Mouse (Mus musculus) heart, embryonic 10.5 days (tissue): ENCODE data around the gene 2310057M21Rik. TPM values are rescaled to one million over a fixed set of nuclear protein-coding genes. Genes with fewer than 3 reads are reported as not detected.
A peak's percentile ranks its signal among the peaks of the same experiment; 100 is the strongest.

Experiments
- DNase-seq: peaks from one replicate; pipeline ENCODE4 v3.0.0-alpha.2; 2017; ENCODE audit warnings: low spot score
- H3K27ac ChIP-seq: fragments of 300-500 bp; sonication (generic); 2 replicates; pipeline ENCODE4 v1.5.1; 2016; ENCODE audit warnings: mild to moderate bottlenecking
- H3K27me3 ChIP-seq: fragments of 300-500 bp; sonication (generic); 2 replicates; pipeline ENCODE4 v1.6.1; 2016; ENCODE audit warnings: mild to moderate bottlenecking; ENCODE audit not compliant: poor library complexity, insufficient read depth, severe bottlenecking
- H3K36me3 ChIP-seq: fragments of 300-500 bp; sonication (generic); 2 replicates; pipeline ENCODE4 v1.6.1; 2016; ENCODE audit warnings: mild to moderate bottlenecking, moderate library complexity
- H3K4me1 ChIP-seq: fragments of 300-500 bp; sonication (generic); 2 replicates; pipeline ENCODE4 v1.6.1; 2016; ENCODE audit warnings: mild to moderate bottlenecking
- H3K4me3 ChIP-seq: fragments of 300-500 bp; sonication (generic); 2 replicates; pipeline ENCODE4 v1.5.1; 2016; ENCODE audit warnings: mild to moderate bottlenecking, moderate library complexity
- H3K9me3 ChIP-seq: fragments of 300-500 bp; sonication (generic); 2 replicates; pipeline ENCODE4 v1.6.1; 2016; ENCODE audit warnings: mild to moderate bottlenecking, moderate library complexity
- WGBS: fragments of 180-500 bp; shearing (Covaris S2); methylation state at CpG from one replicate; pipeline ENCODE4 v1.1.7; 2016; 5-methylcytosine and 5-hydroxymethylcytosine counted together
- polyA plus RNA-seq: library from polyadenylated mRNA; unstranded; fragments of >200 nt; fragmentation: Nextera tagmentation; extraction: Ambion mirVana; gene quantifications from 2 replicates; pipeline ENCODE4 v1.2.1, GENCODE M21; 2016

Gene 2310057M21Rik
- polyA plus RNA-seq, 1 experiment from 2014 or later, result 29.2 TPM

DNA sequence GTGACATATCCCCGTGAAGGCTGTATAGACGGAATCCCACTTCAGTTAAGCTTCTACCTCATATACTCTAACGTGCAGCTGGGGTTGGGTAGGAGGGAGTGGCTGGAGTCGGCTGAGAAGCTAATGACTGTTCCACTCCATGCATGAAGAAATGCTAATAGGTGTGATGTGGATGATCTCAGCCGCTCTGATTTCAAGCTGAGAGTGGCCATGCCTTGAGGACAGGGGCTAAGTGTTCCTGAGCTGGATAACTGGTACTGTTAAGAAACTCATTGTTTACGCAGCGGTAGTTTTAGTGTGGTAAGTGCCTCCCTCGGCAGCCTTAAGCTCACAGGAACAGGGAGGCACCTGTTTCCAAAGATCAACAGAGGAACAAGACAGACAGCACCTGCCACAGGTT lies 59.2 kb downstream of the 2310057M21Rik start:
- H3K4me1 ChIP-seq, result no peaks in the 10 kb centered on the region
- no peak overlapping the region for H3K27ac ChIP-seq
- H3K27me3 ChIP-seq, result no peaks in the 10 kb centered on the region
- WGBS, result 77% methylated on average over 8 of the region's 8 CpGs
- H3K9me3 ChIP-seq, result no peaks in the 10 kb centered on the region
- no peaks in the 10 kb centered on the region for H3K36me3 ChIP-seq
- H3K4me3 ChIP-seq, result no peak overlapping the region
- peak; percentile 50 for DNase-seq

DNA sequence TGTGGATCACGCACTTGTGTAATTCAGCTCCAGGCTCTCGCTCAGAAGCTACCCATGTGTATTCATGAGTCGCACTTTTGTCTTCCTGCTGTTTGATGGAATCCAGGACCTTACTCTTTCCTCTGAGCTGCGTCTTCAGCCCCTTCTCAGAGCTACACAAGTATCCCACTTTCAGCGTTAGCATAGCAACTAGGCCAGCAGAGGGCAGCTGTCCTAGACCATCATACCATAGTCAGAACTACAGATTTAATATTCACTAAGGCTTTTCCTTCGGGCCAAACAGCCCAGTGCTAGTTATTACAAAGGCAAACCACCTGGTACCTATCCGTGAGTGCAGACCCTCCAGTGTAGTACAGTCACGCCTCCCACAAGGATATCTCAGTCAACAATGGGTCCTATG lies 65.4 kb downstream of the 2310057M21Rik start:
- 70% methylated on average over 8 of the region's 8 CpGs for WGBS
- Histone ChIP-seq H3K27ac (no peak overlapping the region), H3K36me3 (no peaks in the 10 kb centered on the region), H3K4me3 (no peak overlapping the region), H3K9me3 (no peaks in the 10 kb centered on the region), H3K4me1 (no peaks in the 10 kb centered on the region), H3K27me3 (no peaks in the 10 kb centered on the region)
- no peak for DNase-seq

Other genes with a start within 250 kb of the 2310057M21Rik start
- gene 4933402N03Rik, start 216.4 kb downstream of the 2310057M21Rik start, polyA plus RNA-seq, result not detected in 2 replicates
- 0.06 and 0.07 TPM in 2 replicates for gene 5430419D17Rik, start 188.4 kb downstream of the 2310057M21Rik start, polyA plus RNA-seq
- 0.43 and 0.74 TPM in 2 replicates for gene Cuzd1, start 40.5 kb downstream of the 2310057M21Rik start, polyA plus RNA-seq
- not detected in 2 replicates for gene Fam24b, start 33.2 kb downstream of the 2310057M21Rik start, polyA plus RNA-seq
- gene Fam24a, start 28.9 kb downstream of the 2310057M21Rik start, polyA plus RNA-seq, result not detected in 2 replicates
- 90.8 and 92.4 TPM in 2 replicates for gene Pstk, start 8.4 kb upstream of the 2310057M21Rik start, polyA plus RNA-seq
- gene Ikzf5, start 47.8 kb upstream of the 2310057M21Rik start, polyA plus RNA-seq, result 10.6 and 12.7 TPM in 2 replicates
- 56.5 and 61.3 TPM in 2 replicates for gene Acadsb, start 47.8 kb upstream of the 2310057M21Rik start, polyA plus RNA-seq
- gene Hmx3, start 180.1 kb upstream of the 2310057M21Rik start, polyA plus RNA-seq, result 0.09 TPM in 1 of 2 replicates, not detected in the other
- not detected in 2 replicates for gene Hmx2, start 186.0 kb upstream of the 2310057M21Rik start, polyA plus RNA-seq
- gene Bub3, start 197.5 kb upstream of the 2310057M21Rik start, polyA plus RNA-seq, result 182 and 235 TPM in 2 replicates